Mouse (Mus musculus) T-cell, adult 2 months (primary cell): Measurements from ENCODE around the gene Mreg.

ENCODE experiments used
- DNase-seq: peaks from one replicate; pipeline ENCODE4 v3.0.0; 2022; ENCODE audit warnings: low spot score

Gene Mreg

GRCm38 (mm10) chr1:72226887-72227481, 14.9 kb upstream of the Mreg start:
- DNase-seq: no peak

DNA sequence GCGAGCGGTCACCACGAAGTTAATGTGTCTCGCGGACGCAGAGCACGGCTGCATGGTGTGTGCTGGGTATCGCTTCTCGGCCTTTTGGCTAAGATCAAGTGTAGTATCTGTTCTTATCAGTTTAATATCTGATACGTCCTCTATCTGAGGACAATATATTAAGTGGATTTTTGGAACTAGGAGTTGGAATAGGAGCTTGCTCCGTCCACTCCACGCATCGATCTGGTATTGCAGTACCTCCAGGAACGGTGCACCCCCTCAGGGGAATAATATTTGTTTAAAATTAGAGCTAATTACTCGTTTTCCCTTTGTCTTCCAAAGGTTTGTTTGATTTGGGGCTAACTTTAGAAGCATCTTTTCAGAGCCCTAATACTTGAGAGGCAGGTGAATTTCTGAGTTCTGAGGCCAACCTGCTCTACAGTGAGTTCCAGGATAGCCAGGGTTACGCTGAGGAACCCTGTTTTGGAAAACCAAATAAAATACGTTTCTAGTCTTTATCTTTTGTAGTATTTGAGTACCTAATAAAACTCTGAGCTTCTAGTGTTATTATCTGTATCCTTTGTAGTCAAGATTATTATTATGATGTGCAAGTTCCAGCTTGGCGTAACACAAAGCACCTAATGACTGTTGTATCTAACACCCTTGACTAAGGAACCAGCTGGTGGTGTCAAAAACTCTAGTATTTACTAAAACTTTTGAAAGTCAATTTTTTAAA, 14.2 kb upstream of the Mreg start:
- peak; percentile 16 for DNase-seq

- DNase-seq: peak; percentile 84
Measured at GRCm38 (mm10) chr1:72225720-72226171, 13.6 kb upstream of the Mreg start.

GRCm38 (mm10) chr1:72225054-72225718, 13.1 kb upstream of the Mreg start:
- DNase-seq: no peak

DNA sequence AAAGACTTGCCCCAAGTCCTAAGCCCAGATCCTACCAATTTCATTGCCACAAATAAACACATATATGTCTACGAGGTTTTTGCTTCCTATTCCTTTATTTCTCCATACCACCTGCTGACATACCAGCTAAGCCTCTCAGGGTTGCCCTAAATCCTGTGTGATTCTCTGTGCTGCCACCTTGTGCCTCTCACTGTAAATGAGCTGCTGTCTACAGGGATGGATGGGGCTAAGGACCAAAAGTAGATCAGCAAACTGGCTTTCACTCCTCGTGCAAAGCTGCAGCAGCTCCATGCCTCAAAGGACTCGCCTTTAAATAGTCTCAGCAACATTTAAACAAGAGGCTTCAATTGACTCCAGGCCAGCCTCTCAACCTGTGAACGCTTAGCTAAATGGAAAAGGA, 7.9 kb upstream of the Mreg start:
- no peak for DNase-seq

DNA sequence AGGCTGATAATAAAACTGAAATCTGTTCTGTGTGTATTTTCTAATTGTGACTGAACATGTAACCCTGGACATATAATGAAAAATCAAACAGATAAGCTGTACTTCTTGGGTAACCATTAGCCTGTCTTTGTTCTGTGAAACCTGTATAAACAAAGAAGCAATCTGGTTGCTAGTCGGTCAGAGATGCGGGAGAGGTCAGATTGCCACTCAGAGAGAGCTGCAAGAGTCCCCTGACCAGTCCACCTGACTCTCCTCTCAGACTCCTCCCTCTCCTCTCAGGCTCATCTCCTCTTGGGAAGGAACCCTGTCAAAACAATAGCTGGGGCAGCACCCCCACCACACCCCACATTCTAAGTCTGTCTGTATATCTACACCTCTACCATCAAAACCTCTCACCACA, 7.0 kb upstream of the Mreg start:
- DNase-seq: no peak

GRCm38 (mm10) chr1:72218626-72219025, 6.5 kb upstream of the Mreg start:
- DNase-seq: no peak

- DNase-seq: no peak
Measured at GRCm38 (mm10) chr1:72216761-72217160, 4.7 kb upstream of the Mreg start.

DNA sequence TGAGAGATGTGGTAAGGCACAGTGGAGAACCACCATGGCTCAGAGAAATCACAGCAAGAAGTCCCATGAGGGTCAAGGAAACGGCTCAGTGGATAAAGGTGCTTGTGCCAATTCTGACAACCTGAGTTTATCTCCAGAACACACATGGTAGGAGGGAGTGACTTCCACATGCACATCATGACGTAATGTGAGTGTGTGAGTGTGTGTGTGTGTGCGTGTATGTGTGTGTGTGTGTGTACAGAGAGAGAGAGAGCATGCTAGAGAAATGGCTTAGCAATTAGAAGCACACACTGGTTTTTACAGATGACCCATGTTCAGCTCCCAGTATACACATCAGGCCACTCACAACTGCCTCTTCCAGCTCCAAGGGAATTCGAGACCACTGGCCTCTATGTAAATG, 3.1 kb upstream of the Mreg start:
- no peak for DNase-seq

DNA sequence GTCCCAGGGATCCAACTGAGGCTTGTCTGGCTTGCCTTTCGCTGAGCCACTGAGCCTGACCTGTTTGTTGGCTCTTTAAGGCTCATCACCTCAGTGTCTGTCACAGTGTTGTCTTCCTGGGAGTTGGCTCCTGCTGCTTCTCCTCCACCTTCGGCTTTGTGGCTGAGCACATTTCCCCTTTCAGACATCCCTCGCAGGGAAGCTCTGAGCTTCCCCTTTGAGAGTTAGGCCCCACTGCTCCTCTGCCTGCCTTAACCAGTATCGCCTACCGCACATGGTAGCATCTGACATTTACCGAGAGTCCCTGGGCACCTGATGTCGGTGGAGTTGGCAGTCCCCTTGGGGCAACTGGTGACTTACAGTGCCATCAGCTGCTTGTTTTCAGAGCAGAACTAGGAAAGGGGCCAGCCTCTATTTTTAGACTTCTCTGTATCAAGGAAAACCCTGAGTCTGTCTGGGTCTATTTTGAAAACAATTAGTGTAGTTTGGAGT, 2.4 kb upstream of the Mreg start:
- peak; percentile 10 for DNase-seq

DNA sequence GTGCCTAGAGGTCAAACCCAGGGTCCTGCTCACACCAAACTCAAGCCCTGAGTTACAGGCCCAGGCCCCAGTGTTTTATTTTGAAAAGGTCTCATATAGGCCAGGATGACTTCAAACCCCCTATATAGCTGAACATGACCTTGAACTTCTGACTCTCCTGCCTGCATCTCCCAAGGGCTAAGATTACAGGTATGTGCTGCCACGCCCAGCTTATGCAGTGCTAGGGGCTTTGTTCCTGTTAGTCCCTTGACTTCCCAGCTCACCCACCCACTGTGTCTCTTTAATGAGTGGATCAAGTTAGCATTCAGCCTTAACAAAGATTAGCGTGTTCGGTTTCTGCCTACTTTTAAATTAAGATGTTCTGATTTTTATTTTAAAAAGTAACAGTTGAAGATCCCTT, 1.8 kb upstream of the Mreg start:
- no peak for DNase-seq

DNA sequence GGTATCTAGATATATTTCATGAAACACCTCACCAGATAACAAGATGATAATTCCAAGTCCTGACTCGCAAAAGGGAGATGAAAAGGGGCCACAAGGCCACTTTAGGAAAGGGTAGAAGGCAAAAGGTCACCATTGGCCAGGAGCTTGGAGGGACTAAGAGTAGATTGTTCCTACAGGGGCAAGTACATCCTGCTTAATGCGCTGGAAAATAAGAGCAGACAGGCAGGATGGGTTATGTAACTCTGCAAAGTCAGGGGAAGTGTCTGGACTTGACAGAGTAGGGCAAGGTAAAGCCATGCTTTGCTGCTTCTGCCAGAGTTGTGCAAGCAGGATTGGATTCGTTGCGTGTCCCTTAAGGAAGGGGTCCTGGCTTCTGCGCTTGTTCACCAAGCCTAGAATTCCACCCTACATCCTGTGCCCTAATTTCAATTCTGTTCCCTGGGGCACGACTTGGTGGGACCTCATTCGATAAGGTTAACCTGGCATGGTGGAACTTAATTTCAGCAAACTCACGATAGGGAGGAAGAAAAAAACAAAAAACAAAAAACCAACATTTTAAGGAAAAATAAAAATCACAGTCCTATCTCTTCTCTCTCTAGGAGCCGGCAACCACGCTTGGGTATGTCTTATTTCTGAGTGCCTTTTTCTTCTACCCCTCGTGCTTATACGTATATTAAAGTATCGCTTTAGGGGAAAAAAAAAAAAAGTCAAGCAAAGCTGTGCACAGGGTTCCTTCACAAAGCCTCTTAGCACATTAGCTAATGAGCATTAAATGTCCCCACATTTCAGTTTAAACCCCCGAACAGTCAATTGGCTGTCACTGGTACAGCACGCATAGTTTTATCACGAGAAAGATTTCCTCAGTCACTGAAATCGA, 1.1 kb downstream of the Mreg start:
- DNase-seq: no peak

GRCm38 (mm10) chr1:72208095-72208494, 4.0 kb downstream of the Mreg start:
- no peak for DNase-seq

- no peak for DNase-seq
Measured at GRCm38 (mm10) chr1:72205113-72205512, 7.0 kb downstream of the Mreg start.

DNA sequence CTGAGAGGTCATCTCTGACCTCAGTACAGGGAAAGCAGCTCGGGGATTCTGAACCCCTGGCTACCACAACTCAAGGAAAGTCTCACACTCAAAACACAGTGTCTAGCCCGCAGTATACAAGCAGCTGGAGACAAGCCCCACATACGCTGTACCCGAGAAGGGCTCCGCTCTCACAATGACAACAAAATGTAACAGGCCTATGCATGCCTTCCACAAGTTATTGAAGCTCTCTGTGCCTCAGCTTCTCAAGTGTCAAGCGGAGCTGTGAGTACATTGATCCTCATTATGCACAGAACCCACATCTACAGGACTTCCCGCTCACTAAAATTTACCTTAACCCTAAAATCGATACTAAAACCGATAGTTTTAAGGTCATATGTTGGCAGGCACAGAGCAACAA, 8.9 kb downstream of the Mreg start:
- no peak for DNase-seq

- DNase-seq: no peak
Measured at GRCm38 (mm10) chr1:72202705-72203104, 9.4 kb downstream of the Mreg start.

DNA sequence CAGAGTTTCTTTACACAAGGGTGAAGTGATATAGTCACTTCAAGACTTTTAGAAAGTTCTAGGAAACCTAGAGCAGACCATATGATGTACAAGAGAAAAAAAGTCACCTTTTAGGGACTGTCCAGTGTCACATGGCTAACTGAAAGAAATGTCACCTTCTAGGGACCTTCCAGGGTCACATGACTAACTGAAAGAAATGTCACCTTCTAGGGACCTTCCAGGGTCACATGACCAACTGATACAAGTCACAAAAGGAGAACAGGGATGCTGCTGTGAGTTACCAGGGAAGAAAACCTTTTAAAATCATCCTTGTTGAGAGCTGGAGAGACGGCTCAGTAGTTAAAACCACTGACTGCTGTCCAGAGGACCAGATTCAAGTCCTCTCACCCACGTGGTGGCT, 10.0 kb downstream of the Mreg start:
- DNase-seq: no peak

DNA sequence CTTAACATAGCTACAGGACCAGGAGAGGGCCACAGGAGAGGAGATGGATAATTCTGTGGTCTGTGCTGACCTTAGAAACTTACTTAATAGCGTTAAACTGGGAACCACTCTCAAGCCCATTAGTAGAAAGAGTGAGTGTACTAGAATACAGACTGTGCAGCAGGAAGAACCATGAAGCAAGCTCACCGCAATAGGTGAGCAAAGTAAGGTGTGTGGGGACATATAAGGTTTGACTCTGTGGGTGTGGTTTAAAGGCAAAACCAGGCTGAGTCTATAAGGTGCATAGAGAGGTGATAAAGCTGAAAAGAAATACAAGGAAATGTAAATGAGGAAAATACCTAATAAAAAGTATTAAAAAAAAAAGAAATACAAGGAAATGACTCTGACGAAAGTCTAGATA, 11.0 kb downstream of the Mreg start:
- DNase-seq: no peak

GRCm38 (mm10) chr1:72198142-72198806, 13.8 kb downstream of the Mreg start:
- no peak for DNase-seq

DNA sequence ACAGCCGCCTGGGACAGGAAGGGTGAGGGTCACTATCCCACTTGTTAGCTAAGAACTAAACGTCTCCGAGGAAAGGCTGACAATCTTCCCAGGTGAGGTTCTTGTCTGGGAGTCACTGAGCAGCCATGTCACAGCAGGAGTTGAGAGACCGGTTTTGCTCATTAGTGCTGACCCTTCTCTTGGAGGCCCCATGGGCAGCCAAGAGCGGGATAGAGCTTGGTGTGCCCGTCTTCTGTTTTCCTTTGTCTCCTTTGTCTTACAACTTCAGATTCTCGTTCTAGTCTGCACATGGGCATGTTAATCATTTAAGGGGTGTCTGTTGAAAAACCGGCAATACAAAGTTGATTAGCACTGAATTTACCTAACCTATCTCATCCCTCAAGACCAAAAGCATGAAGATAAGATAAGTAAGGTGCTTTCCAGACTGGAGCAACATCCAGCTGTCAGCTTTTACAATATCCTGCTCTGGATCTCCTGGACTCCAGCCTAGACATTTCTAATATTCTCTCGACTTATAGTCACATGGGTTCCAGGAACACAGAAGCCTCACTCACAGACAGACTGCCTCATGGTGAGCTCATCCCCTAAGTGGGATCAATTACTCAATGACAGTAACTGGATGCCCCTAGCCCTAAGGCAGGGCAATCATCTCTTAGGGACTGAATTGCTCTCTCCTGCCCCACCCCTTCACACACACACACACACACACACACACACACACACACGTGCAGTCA, 15.3 kb downstream of the Mreg start:
- no peak for DNase-seq

- DNase-seq: no peak
Measured at GRCm38 (mm10) chr1:72196123-72196522, 16.0 kb downstream of the Mreg start.
